Mouse (Mus musculus) cerebellum, adult 11 months (tissue): ENCODE measurements around the gene Sall4.
A peak's percentile ranks its signal among the peaks of the same experiment; 100 is the strongest.

ENCODE experiments used
- DNase-seq: peaks from one replicate; pipeline ENCODE4 v3.0.0; 2022

Gene Sall4

DNA sequence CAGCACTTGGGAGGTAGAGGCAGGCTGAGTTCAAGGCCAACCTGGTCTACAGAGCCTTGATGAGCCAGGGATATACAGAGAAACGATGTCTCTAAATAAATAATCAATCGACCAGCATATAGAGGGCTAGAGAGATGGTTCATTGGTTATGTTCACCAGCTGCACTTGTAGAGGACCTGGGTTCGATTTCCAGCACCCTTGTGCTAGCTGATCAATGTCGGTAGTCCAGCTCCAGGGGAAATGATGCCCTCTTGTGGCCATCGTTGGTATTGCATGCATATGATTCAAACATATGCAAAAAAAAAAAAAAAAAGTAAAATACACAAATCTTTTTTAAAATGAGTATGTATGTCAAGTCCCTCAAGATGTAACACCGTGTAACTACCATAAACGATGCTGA lies 25.1 kb downstream of the Sall4 start:
- DNase-seq: peak; percentile 72

DNA sequence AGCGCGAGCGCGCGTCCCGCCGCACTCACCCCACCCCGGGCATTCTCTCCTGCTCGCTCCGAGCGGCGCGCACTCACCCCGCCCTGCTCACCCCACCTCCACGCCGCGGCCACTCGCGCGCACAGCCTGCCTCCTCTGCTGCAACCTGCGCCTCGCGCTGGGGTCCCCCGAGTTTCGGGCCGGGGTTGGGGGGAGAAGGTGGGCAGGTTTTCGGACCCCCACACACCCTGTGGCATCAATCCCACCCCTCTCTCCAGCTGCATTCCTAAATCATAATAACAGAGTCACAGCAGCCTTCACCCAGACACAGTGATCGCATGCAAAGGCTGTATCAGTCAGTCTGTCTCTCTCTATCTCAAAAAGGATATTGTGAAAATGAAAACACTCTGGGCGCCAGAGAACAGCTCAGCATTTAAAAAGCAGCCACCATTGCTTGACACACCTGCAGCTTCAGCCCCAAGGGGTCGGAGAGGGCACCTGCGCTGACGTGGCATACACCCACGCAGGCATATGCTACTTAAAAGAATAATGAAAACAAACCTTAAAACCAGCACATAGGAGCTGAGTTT lies 25.6 kb downstream of the Sall4 start, which contains the start of gene Atp9a:
Gene Atp9a (minus strand): TSS at position 351 of the 569 bp plus-strand sequence.
- peak; percentile 79 for DNase-seq

DNA sequence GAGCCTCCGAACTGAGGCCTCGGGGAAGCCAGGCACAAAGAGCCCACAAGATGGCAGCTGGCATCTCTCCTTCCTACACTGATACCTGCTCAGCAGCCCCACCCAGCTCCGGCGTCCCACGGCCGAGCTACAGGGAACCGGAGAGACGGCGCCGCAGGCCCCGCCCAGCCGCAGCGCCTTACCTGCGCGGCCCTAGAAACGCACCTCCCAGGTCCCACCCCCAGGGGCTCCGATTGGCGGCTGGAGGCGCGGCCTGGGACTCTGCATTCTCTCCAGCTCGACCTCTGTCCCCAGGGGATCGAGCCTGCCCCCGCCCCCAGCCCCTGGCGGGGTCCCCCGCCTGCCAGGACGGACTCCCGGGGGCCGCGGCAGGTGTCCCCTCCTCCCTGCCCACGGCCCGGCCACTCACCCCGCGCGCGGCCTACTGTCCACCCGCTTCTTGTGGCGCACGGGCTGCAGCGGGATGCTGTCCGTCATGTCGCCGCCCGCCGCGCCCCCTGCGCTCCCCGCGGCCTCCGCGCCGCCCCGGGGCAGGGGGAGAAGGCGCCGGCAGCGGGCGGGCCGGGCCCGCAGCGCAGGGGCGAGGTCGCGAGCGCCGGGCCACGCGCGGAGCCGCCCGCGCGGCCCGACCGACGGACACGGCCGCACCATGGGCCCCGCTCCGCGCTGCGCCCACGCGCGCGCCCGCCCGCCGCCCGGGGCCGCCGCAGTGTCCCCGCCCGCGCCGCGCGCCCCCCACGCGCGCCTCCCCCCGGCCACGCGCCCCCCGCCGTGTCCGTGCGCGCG lies 26.3 kb downstream of the Sall4 start:
- DNase-seq: peak; percentile 86

DNA sequence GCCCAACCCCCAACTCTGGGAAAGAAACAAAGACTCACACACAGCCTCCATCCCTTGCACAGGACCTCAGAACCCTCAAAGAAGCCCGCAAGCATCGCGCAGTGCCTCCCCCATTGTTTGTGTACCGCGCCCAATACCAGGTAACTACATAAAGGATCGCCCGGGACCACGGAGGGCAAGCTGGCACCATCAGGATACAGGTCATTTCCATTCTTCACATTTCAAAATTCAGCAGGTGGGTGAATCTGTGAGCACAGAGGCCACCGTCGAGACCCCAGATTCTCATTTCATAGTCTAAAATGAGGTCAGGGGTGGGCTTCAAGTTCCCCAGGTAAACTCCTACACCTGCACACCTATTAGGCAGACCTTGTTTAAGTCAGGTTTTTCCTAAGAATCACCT lies 27.2 kb downstream of the Sall4 start:
- no peak for DNase-seq

DNA sequence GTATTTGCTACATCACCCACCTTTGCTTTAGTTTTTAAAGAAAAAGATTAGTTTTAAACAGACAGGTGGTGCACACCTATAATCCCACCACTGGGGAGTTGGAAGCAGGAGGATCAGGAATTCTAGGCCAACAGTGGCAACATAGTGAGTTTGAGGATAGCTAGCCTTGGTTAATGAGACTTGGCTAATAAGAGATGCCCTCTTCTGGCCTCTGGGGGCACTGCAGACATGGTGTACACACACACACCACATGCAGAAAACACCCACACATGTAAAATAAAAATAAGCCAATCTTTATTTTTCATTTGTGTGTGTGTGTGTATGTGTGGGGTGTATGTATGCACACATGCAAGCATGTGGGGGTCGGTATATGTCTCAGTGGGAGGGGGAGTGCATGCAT lies 28.9 kb downstream of the Sall4 start:
- no peak for DNase-seq

DNA sequence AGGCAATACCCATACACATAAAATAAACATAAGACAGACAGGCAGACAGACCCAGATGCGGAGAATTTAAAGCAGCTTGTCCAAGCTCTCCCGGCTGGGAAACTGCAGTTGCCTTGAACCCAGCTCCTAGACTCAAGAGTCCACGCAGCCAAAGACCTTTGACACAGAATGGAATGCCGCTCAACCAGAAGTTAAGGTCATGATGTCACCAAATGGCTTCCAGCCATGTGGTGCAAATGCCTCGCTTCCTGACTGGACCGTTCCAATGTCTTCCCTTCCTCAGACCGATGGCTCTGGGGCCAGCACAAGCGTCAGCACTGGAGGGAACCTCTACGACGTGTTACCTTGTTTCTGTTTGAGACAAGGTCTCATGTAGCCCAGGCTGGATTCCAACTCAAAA lies 29.9 kb downstream of the Sall4 start:
- no peak for DNase-seq

DNA sequence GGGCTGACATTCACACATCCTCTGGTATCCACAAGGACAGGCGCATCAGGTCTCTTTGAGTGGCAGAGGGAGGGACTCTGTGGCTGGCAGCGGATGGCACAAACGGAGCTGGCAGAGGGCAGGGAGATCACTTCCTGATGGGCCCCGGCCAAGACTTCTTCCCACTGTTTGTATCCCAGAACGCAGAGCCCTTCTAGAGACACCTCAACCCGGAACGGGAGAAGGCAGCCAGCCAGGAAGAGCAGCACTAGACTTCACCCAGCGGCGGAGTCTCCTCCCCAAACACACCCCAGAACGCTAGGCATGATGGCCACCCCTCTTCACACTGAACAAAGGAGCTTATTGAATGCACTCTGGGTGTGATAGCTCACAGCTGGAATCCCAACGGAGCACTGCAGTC lies 33.7 kb downstream of the Sall4 start:
- peak; percentile 74 for DNase-seq

DNA sequence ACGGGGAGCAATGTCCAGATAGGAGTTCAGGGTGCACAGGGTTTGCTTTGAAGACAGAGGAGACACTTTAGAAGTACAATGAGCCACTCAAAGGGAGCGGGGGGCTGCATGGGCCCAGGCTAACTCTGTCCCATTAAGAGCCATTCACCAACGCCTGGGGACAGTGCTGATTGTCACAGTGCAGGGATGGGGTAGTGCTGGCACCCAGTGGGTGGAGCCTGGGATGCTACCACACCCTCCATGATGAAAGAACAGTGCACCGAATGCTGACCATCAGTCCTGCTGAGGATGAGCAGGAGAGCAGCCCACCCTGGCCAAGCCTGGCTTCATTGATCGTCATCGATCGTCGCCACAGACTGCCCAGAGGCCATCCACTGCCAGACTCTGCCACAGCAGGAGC lies 36.5 kb downstream of the Sall4 start:
- no peak for DNase-seq

DNA sequence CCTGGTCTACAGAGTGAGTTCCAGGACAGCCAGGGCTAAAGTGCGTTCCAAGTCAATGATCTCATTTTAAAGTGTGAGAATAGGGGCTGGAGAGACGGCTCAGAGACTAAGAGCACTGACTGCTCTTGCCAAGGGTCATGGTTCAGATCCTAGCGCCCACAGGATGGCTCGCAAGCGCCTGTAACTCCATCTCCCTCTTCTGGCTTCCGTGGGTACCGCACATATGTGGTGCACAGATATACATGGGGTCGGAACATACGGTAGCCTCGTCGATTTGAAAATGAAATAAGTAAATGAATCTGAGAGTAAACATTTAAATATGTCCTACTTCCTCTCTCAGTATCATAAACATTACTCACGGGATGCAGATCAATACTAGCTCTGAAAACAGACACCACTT lies 38.0 kb downstream of the Sall4 start:
- DNase-seq: no peak

DNA sequence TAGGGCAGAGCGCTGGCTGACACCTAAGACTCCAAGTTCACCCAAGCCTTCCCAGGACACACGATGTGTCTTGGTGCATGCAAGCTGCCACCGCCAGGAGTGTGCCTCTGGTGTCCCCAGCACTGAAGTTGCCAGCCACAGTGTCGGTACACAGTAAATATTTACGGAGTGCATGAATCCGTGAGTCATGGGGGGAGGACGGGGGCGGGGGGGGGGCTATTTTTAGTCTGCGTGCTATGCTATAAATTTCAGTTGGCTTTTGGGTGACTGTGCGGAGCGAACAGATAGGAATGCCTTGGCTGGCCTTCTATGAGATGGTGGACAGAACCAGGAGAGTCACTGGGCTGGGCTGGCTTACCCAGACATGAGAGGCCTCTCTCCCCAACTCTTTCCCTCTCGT lies 39.7 kb downstream of the Sall4 start:
- DNase-seq: no peak

DNA sequence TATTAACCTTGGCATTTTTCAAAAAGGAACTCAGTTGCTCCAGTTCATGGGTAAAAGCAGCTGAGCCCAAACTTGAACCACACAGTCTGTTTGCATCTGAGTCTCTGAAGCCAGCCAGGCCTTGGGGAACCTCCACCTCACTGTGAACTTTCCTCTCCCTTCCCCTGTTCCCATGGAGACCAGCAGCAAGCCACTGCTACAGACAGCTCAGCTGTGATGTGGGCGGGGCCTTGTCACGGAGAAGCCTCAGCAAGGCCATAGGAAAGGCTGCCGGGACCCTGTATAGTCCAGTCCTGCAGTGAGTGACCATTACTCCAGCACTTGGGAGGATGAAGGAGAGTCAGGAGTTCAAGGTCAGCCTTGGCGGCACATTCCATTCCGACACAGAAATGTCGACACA lies 41.7 kb downstream of the Sall4 start:
- no peak for DNase-seq

DNA sequence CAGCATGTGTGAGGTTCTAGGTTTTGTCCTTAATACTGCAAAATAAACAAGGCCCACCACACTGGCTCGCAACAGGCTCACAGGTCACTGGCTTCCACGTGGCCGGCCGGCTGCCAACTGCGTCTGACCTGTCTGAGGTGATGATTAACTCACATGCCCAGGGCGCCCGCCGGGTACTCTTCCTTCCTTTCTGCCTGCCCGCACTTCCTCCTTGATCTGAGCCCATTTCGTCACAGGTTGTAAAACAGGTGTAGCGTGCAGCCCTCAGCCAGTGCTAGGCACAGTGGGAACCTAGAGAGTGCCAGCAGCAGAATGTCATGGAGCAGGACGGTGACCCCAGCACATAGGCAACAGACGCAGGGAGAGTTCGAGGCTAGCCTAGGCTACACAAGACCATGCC lies 46.4 kb downstream of the Sall4 start:
- no peak for DNase-seq

DNA sequence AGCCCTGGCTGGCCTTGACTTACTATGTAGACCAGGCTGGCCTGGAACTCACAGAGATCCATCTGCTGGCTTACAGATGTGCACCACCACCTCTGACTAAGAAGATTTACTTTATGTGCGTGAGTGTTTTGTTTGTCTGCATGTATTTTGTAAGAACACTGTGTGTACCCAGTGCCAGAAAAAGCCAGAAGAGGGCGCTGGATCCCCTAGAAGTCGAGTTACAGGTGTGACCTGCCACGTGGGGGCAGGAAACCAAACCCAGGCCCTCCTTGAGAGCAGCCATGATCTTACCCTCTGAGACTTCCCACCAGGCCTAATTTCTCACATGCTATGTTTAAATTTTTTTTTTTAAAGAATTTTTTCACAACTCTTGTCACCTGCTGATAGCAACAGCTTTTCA lies 48.0 kb downstream of the Sall4 start:
- DNase-seq: no peak

DNA sequence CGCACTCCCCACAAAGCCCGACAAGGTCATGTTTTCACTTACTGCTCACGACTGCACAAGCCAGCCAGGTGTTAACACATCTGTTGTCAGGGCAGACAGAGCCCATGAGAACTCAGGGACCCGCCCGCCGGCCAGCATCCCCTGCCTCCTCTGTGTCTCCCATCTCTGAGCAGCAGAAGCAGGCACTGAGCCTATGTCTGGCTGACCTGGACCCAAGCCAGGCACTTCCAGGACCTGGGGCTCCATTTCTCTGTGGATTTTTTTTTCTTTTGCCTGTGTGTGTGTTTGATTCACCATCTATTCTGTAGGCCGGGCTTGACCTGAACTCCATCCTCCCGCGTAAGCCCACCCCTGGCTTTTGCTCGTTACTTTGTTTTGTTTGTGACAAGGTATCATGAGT lies 49.0 kb downstream of the Sall4 start:
- no peak for DNase-seq

DNA sequence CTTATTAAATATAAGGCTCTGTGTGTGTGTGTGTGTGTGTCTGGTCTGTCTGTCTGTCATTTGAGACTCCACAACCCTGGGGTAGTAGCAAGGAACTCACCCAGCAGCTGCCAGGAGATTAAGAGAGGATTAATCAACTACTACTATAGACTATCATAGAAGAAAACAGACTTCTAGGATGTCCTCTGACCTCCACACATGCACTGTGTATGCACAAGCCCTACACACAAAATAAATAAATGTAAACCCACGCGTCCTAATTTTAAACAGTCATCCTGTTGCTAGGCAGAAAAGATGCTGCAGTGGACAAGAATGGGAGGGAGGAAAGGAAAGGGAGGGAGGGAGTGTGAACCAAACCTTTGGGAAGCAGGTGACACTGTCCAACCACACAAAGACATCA lies 49.5 kb downstream of the Sall4 start:
- DNase-seq: no peak

DNA sequence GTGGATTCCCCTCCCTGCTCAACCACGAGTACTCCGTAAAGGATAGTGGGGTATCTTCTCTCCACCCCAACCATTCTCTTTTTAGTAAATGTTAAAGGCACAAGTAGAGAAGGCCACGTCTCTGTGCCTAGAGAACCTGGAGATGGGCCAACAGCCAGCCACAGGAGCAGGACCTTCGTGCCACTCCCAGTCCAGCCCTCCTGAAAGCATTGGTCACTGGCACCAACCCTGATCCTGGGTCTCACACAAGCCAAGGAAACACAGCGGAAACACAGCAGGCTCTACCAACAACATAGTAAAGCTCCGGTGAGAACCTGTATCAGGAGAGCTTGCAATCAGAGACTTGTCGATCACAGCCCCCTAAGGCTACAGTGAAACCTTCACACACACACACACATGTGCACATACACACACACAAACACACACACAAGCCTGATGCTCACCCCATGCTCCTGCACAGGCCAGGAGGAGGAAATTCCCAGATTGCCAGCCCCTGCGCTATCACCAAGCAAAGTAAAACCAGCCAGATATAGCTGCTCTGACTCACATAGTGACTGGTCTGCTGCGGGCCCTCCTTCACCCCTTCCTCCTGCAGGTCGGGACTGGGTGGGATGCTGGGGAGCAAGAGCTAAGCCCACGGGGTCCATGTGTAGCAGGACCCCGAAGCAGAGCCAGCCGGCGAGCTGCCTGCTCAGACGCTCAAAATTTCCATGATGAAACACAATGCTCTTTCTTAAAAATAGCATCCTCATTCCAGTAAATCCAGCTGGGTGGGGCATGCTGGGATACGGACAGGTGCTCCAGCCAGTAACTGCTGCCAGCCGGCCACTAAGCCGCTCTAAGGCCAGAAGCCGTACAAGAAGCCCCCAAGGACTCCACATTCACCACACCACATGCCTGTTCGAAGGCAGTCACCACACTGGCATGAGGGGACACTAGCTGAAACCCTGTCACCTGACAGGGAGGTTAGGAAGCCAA lies 55.3 kb downstream of the Sall4 start:
- no peak for DNase-seq

DNA sequence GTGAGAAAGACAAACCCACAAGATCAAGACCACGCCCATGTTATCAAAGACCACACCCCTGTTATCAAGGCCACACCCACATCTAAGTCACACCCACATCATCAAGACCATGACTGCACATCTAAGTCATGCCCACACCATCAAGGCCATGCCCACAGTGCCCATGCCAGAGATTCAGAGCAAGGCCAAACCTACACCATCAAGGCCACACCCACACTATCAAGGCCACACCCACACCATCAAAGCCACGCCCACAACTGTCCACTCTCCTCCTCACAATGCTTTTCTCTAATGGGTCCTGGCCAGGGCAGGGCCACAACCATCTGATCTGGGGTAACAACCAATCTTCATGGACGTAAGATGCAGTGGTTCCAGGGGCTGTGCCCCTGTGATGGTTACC lies 56.8 kb downstream of the Sall4 start:
- DNase-seq: no peak

DNA sequence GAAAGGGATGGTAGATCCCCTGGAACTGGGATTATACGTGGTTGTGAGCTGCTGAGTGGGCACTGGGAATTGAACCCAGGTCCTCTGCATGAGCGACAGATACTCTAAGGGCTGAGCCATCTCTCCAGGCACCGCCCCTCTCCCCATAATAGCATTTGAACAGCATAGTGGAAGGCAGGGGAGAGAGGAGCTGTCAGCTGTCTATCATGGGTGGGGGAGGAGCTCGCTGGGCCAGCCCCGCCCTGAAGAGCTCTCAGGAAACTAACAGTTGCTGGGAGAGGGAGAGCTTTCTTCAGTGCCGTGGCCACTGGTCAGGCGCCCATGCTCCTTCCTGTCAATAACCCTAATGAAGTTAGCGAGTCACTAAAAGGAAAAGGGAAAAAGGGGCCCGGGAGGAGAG lies 60.0 kb downstream of the Sall4 start:
- no peak for DNase-seq

DNA sequence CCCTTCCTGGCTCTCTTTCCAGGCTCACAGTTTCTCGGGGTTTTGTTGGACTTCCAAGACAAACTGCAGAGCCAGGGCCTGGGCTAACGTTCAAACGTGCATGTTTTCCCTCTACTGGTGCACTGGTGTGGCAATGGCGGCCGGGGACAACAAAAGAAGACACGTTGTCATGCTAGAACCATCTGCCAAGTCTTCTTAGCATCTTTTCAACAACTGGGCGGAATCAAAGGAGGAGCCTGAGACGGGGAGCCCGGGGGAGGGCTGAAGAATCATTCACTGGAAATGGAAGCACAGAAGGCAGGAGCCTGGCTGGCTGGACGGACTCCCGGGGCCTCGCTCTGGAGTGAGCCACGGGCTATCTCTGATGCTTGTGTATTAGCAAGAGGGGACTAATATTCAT lies 65.5 kb downstream of the Sall4 start:
- DNase-seq: no peak
